Mouse (Mus musculus) induced T-regulatory cell, adult 2 months (primary cell): Measurements from ENCODE around the gene Rora.
A peak's percentile ranks its signal among the peaks of the same experiment; 100 is the strongest.

Source experiments
- DNase-seq: peaks from one replicate; pipeline ENCODE4 v3.0.0-alpha.2; 2012; ENCODE audit warnings: low read depth

Rora gene

GRCm38 (mm10) chr9:69227806-69228205 lies 574.2 kb downstream of the Rora start:
- no peak for DNase-seq

- no peak for DNase-seq
Measured at GRCm38 (mm10) chr9:69229935-69230334, 576.3 kb downstream of the Rora start.

- DNase-seq = no peak
Measured at GRCm38 (mm10) chr9:69234526-69234925, 580.9 kb downstream of the Rora start.

DNA sequence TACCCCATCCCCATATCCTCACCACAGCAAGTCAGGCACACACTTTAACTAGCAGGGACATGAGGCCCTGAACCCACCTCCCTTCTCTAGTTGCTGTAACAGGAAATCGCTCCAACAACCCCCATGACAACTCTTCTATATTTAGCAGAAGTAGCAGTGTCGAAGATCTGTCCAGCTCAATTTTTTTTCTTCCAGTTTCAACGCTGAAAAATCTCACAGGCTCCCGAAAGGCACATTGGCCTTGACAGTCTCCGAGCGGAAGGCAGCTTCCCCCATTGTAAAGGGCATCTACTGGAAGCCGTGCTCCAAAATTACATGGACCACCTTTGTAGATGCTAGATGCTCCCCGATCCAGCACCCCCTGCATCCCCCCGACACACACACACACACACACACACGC lies 583.7 kb downstream of the Rora start:
- no peak for DNase-seq

- no peak for DNase-seq
Measured at GRCm38 (mm10) chr9:69242538-69242937, 589.0 kb downstream of the Rora start.

DNA sequence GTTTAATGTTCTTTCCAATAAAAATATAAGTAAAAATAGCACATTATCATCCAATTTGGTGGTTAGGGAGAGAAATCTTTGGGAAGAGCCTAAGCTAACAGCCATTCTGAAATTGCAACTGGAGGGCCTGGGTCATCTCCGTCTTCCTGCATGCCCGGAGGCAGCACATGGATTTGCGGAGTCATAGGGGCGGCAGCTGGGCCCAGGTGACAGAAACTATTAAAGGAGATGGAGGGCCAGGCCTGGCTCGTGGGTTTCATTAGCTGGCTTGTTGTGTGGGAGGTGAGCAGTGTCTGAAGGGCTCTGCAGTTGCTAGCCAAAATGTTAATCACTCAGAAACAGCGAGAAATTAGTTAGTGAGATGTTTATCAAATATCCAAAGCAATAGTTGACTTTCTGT lies 590.0 kb downstream of the Rora start:
- no peak for DNase-seq

GRCm38 (mm10) chr9:69246225-69246624 lies 592.6 kb downstream of the Rora start:
- no peak for DNase-seq

GRCm38 (mm10) chr9:69249586-69249985 lies 596.0 kb downstream of the Rora start:
- no peak for DNase-seq

DNA sequence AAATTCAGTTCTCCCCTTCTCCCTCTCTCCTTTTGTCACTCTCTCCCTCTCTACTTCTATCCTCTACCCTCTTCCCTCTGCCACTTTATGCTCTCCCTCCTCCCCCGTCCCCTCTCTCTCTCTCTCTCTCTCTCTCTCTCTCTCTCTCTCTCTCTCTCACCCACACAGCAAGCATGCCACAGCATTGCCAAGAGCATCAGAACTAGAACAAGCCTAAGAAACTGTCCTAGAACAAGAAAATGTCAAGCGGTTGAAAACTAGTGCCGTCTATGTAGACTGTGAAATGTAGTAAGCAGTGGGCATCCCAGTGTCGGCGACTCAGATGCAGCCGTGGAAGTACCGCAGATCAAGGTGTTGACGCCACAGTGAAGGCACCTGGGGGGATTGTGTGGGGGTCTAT lies 596.7 kb downstream of the Rora start:
- no peak for DNase-seq

DNA sequence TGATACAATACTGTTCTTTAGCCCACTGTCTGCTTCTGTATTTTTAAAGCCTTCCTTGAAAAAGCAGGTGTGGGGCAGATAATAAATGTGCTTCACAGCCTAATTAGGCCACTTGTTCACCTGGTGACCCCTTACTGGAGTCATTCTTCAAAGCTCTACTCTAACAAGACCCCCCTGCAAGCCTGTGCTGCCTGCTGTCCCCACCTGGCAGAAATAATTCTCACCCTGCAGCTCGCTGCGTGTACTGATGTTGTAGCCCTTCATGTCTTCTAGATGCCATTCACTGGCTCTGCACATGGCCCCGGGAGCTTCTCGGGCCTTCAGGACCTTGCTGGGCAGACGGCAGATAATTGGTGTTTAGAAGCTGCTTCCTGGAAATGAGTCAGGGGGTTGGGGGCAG lies 604.9 kb downstream of the Rora start:
- DNase-seq = no peak

GRCm38 (mm10) chr9:69259382-69259781 lies 605.8 kb downstream of the Rora start:
- no peak for DNase-seq

- DNase-seq = no peak
Measured at GRCm38 (mm10) chr9:69265151-69265550, 611.6 kb downstream of the Rora start.

DNA sequence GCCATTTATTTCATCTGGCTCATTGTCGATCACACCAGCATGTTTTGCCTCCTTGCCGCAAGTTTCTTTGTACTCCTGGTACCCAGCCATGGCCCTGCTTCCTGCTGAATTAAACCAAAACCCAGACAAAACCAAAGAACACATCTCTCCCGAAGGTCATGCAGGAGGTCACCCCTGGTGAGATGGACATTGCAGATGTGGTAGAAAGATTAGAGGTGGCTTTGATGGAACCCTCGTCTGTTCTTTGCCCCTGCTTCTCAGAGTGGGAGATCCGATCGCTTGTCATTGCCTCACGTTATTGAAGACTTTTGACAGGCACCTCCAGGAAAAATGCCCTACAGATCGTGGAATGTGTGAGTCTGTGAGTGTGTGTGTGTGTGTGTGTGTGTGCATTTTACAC lies 616.8 kb downstream of the Rora start:
- DNase-seq = no peak

- DNase-seq = no peak
Measured at GRCm38 (mm10) chr9:69270931-69271330, 617.3 kb downstream of the Rora start.

- no peak for DNase-seq
Measured at GRCm38 (mm10) chr9:69272884-69273283, 619.3 kb downstream of the Rora start.

- DNase-seq = no peak
Measured at GRCm38 (mm10) chr9:69274766-69275485, 621.3 kb downstream of the Rora start.

GRCm38 (mm10) chr9:69277256-69277655 lies 623.7 kb downstream of the Rora start:
- no peak for DNase-seq

GRCm38 (mm10) chr9:69285011-69285410 lies 631.4 kb downstream of the Rora start:
- DNase-seq = no peak

DNA sequence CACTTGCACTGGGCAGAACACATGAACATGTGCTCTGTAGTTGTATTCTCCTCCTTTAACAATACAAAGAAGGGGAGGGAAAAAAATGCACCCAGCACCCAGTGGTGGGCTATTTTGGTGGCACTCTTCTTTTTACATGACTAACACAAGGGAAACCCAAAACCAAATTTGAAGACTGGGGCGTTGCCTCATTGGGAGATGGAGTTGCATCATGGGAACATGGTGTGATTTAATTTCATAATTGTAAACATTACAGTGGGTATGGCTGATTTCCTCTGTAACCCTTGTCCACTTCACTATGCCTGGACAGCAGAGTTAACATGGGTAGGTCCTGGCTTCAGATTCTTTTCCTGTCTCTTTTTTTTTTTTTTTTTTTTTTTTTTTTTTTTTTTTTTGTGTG lies 634.5 kb downstream of the Rora start:
- DNase-seq = peak; percentile 41

GRCm38 (mm10) chr9:69288586-69288985 lies 635.0 kb downstream of the Rora start:
- no peak for DNase-seq

GRCm38 (mm10) chr9:69289056-69290017 lies 635.8 kb downstream of the Rora start:
- DNase-seq = peak; percentile 92

- peak; percentile 68 for DNase-seq
Measured at GRCm38 (mm10) chr9:69290018-69290880, 636.7 kb downstream of the Rora start.
